Mouse (Mus musculus) left cerebral cortex, adult 9 months (tissue): ENCODE data around the gene Gpr61.

Source experiments
- DNase-seq, 2 experiments: peaks; one replicate each; pipeline ENCODE4 v3.0.0; 2022; ENCODE audit warnings: low spot score in 2 of 2

Gpr61 gene

GRCm38 (mm10) chr3:108154656-108155055, at the start of gene Gpr61:
TSS of gene Gpr61 (minus strand) at chr3:108154882.
- DNase-seq: peak; percentile 65 to 82

- DNase-seq: peak in 1 of 2 experiments; percentile 10
Observed at GRCm38 (mm10) chr3:108204470-108204869, 49.8 kb upstream of the Gpr61 start.

- peak in 1 of 2 experiments; percentile 90 for DNase-seq
Observed at GRCm38 (mm10) chr3:108203621-108204325, 49.1 kb upstream of the Gpr61 start.

GRCm38 (mm10) chr3:108203212-108203611, 48.5 kb upstream of the Gpr61 start:
- DNase-seq: peak in 1 of 2 experiments; percentile 5

GRCm38 (mm10) chr3:108202506-108202905, 47.8 kb upstream of the Gpr61 start:
- no peak for DNase-seq

GRCm38 (mm10) chr3:108200329-108201323, 45.9 kb upstream of the Gpr61 start, which contains the start of gene Cyb561d1:
TSS of gene Cyb561d1 (minus strand) at chr3:108201212.
- DNase-seq: peak; percentile 80 to 91

- no peak for DNase-seq
Observed at GRCm38 (mm10) chr3:108199231-108199630, 44.5 kb upstream of the Gpr61 start.

GRCm38 (mm10) chr3:108197066-108197497, 42.4 kb upstream of the Gpr61 start:
- DNase-seq: peak; percentile 70 to 82

GRCm38 (mm10) chr3:108195941-108196590, 41.4 kb upstream of the Gpr61 start:
- DNase-seq: peak; percentile 62 to 77

GRCm38 (mm10) chr3:108195287-108195686, 40.6 kb upstream of the Gpr61 start:
- DNase-seq: no peak

GRCm38 (mm10) chr3:108193686-108194085, 39.0 kb upstream of the Gpr61 start:
- peak in 1 of 2 experiments; percentile 26 for DNase-seq

GRCm38 (mm10) chr3:108189897-108190296, 35.2 kb upstream of the Gpr61 start:
- DNase-seq: peak in 1 of 2 experiments; percentile 1

GRCm38 (mm10) chr3:108188716-108189490, 34.2 kb upstream of the Gpr61 start:
- peak in 1 of 2 experiments; percentile 10 for DNase-seq

- DNase-seq: peak in 1 of 2 experiments; percentile 7
Observed at GRCm38 (mm10) chr3:108187111-108187795, 32.6 kb upstream of the Gpr61 start.

GRCm38 (mm10) chr3:108186098-108187047, 31.7 kb upstream of the Gpr61 start, which contains the start of gene Amigo1:
TSS of gene Amigo1 (plus strand) at chr3:108186335.
- DNase-seq: peak in 1 of 2 experiments; percentile 33

GRCm38 (mm10) chr3:108185460-108186097, 30.9 kb upstream of the Gpr61 start:
- no peak for DNase-seq

GRCm38 (mm10) chr3:108184742-108185141, 30.1 kb upstream of the Gpr61 start:
- no peak for DNase-seq

GRCm38 (mm10) chr3:108180514-108180913, 25.8 kb upstream of the Gpr61 start:
- DNase-seq: no peak
